Mouse (Mus musculus) lung, adult 2 months (tissue): ENCODE measurements at regions not wholly inside any gene's neighbourhood (a gene's known extent, or its start where the extent isn't known, plus 50 kb on each side); places are given as distances from the start of the nearest gene placed in this dataset.
"Not testable (repeated sequence)": the region's sequence is repeated elsewhere in the genome, so short reads cannot be mapped to it uniquely, and the experiment has no call there.

Source experiments
- DNase-seq: peaks from one replicate; pipeline ENCODE4 v3.0.0; 2022
- H3K4me1 ChIP-seq: fragments of 200-500 bp; 2 replicates; pipeline ENCODE4 v1.6.1; 2011; ENCODE audit warnings: low read length; ENCODE audit not compliant: control insufficient read depth, insufficient read depth
- H3K4me3 ChIP-seq: fragments of 200-500 bp; replicated peaks from 2 replicates; pipeline ENCODE3; 2011; ENCODE audit warnings: low read depth, mild to moderate bottlenecking, control low read depth, low read length; ENCODE audit errors: extremely low read depth
- CTCF ChIP-seq: fragments of 200-500 bp; IDR thresholded peaks from 2 replicates; pipeline ENCODE4 v1.5.1; 2011; ENCODE audit warnings: mild to moderate bottlenecking, low read length, control low read depth; ENCODE audit not compliant: insufficient read depth
- WGBS: fragments of 180-500 bp; shearing (Covaris S2); methylation state at CpG from one replicate; pipeline ENCODE4 v1.1.7; 2018; 5-methylcytosine and 5-hydroxymethylcytosine counted together

DNA sequence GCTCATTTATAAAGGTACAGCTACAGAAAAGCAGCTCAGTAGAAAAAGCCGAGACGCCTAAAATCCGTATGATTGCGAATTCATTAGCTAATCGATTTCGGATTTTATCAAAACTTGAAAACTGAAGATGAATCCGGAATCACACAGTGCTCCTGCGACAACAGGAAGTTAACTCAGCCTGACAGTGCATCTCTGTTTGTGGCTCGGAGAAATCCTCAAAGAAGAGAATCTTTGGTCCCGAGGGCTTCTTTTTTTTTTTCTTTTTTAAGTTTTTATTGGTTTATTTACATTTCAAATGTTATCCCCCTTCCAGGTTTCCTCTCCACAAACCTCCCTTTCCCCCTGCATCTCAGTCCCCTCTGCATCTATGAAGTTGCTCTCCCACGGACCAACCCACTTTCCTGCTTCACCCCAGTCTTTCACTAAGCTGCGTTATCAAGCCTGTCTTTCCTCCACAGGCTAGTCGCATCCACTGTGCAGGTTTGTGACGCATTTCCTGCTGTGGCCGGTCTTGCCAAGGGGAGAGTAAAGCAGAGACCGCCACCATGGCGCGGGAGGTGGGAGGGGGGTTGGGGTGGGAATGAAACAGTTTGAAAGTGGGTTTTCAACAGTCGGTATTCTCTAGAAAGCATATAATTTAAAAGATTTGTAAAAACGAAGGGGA, 593.4 kb upstream of the Snrpn start:
- H3K4me1 ChIP-seq, H3K4me3 ChIP-seq, DNase-seq: not testable (repeated sequence)
- WGBS, result 39% methylated on average over 20 of the region's 20 CpGs

DNA sequence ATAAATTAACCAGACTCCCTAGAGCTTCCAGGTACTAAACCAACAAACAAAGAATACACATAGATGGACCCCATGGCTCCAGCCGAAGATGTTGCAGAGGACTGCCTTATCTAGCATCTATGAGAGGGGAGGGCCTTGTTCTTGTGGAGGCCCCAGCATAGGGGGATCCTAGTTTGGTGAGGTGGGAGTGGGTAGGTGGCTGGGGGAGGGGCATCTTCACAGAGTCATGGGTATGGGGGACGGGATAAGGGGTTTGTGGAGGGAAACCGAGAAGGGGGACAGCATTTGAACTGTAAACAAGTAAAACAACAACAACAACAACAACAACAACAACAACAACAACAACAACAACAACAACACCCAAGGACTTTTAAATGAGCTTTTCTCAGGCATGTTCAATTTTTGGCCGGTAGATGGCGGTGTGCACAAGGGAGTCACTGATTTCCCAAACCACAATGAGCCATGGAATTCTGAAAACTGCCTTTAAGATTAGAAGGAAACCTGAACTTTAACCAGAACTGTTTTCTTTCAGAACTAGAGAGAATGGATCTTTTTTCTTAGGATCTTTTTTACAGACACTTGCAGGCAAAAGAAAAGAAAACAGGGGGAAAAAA, 588.2 kb upstream of the Snrpn start:
- DNase-seq, H3K4me3 ChIP-seq, H3K4me1 ChIP-seq: not testable (repeated sequence)
- WGBS, result 10% methylated on average over 5 of the region's 5 CpGs
- TF ChIP-seq CTCF, result peak; percentile 9; the same call in 1 of the 2 replicates
